Mouse (Mus musculus) testis, adult 2 months (tissue): ENCODE results near the gene Rtf2. TPM values are rescaled to one million over a fixed set of nuclear protein-coding genes. Genes with fewer than 3 reads are reported as not detected.

Source experiments
- H3K27ac ChIP-seq: fragments of 200-500 bp; 2 replicates; pipeline ENCODE4 v1.5.1; 2012; ENCODE audit warnings: low read depth, low read length; ENCODE audit not compliant: control insufficient read depth, insufficient read depth
- H3K27me3 ChIP-seq: fragments of 200-500 bp; 2 replicates; pipeline ENCODE4 v1.6.1; 2012; ENCODE audit warnings: mild to moderate bottlenecking, low read length, moderate library complexity; ENCODE audit not compliant: control insufficient read depth, insufficient read depth
- H3K36me3 ChIP-seq: fragments of 200-500 bp; 2 replicates; pipeline ENCODE4 v1.6.1; 2012; ENCODE audit warnings: mild to moderate bottlenecking, low read length; ENCODE audit not compliant: control insufficient read depth, insufficient read depth
- H3K4me1 ChIP-seq: fragments of 200-500 bp; 2 replicates; pipeline ENCODE4 v1.6.1; 2012; ENCODE audit warnings: low read length; ENCODE audit not compliant: control insufficient read depth, insufficient read depth
- H3K4me3 ChIP-seq: fragments of 200-500 bp; 2 replicates; pipeline ENCODE4 v1.5.1; 2012; ENCODE audit warnings: low read depth, mild to moderate bottlenecking, low read length, moderate library complexity, mixed read lengths; ENCODE audit not compliant: control insufficient read depth
- CTCF ChIP-seq: fragments of 200-500 bp; IDR thresholded peaks from 2 replicates; pipeline ENCODE4 v1.5.1; 2012; ENCODE audit warnings: low read depth, mild to moderate bottlenecking, inconsistent platforms, low read length, moderate library complexity; ENCODE audit not compliant: control insufficient read depth, insufficient read depth, insufficient replicate concordance
- POLR2A ChIP-seq: fragments of 200-500 bp; IDR thresholded peaks from 2 replicates; pipeline ENCODE4 v1.6.1; 2012; ENCODE audit warnings: low read depth, mild to moderate bottlenecking, inconsistent platforms, low read length, moderate library complexity; ENCODE audit not compliant: control insufficient read depth
- polyA plus RNA-seq: library from polyadenylated mRNA; depleted of rRNA; stranded (reverse); fragments of >200 nt; gene quantifications from 2 replicates; pipeline ENCODE4 v1.2.3, GENCODE M21; 2012

Rtf2 gene
- polyA plus RNA-seq, 1 experiment, result 21.9 TPM

GRCm38 (mm10) chr2:172437371-172437952, 2.9 kb upstream of the Rtf2 start:
- Histone ChIP-seq H3K27me3 (no peaks in the 10 kb centered on the region), H3K36me3 (no peaks in the 10 kb centered on the region), H3K4me1 (peaks cover 5% of the 10 kb centered on the region), H3K4me3 (no peak overlapping the region), H3K27ac (no peak overlapping the region)
- TF ChIP-seq POLR2A (no peak), CTCF (no peak)

- Histone ChIP-seq H3K27ac (peak overlapping the region; percentile 81), H3K4me3 (peak overlapping the region; percentile 96), H3K27me3 (no peaks in the 10 kb centered on the region), H3K36me3 (no peaks in the 10 kb centered on the region), H3K4me1 (peaks cover 5% of the 10 kb centered on the region)
- TF ChIP-seq CTCF (no peak), POLR2A (no peak)
These were observed 267 bp downstream of the Rtf2 start for GRCm38 (mm10) chr2:172440640-172441005.

DNA sequence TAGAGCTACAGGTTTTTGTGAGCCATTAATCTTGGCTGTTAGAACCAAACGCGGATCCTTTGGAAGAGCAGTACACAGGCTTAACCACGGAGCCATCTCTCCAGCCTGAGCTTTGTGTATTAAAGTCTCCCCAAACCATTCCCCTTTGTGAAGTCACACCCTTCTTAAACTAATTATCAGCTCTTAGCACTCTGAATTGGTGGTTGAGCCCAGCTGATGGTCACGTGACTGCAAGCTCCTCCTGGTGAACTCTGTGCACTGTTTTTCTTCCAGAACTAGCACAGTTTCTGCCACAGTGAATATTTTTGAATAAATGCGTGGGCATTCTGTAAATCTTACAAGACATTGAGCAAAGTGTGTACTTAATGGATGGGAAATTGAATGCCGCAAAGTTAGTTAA, 820 bp downstream of the Rtf2 start:
- peaks cover 5% of the 10 kb centered on the region for H3K4me1 ChIP-seq
- H3K27ac ChIP-seq, result peak overlapping the region; percentile 81
- H3K4me3 ChIP-seq, result peak overlapping the region; percentile 96
- peaks cover 1% of the 10 kb centered on the region; the same call in 1 of the 2 replicates for H3K36me3 ChIP-seq
- no peaks in the 10 kb centered on the region for H3K27me3 ChIP-seq
- no peak for TF ChIP-seq POLR2A
- no peak for TF ChIP-seq CTCF

DNA sequence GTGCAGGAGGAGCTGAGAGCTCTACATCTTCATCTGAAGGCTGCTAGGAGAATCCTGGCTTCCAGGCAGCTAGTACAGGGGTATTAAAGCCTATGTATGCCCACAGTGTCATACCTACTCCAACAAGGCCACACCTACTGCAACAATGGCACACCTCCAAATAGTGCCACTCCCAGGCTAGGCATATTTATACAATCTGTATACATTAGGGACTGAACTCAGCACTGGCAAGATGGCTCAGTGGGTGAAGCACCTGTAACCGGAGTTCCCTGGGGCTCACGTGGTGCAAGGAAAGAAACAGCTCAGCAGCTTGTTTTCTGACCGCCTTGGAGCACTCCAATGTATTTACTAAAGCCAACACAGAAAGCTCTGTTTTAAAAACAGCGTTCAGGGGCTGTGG, 5.3 kb downstream of the Rtf2 start:
- TF ChIP-seq POLR2A (no peak), CTCF (no peak)
- H3K4me1 ChIP-seq, result peaks cover 5% of the 10 kb centered on the region
- no peaks in the 10 kb centered on the region for H3K27me3 ChIP-seq
- H3K27ac ChIP-seq, result no peak overlapping the region
- H3K4me3 ChIP-seq, result no peak overlapping the region
- peaks cover 8% of the 10 kb centered on the region for H3K36me3 ChIP-seq

DNA sequence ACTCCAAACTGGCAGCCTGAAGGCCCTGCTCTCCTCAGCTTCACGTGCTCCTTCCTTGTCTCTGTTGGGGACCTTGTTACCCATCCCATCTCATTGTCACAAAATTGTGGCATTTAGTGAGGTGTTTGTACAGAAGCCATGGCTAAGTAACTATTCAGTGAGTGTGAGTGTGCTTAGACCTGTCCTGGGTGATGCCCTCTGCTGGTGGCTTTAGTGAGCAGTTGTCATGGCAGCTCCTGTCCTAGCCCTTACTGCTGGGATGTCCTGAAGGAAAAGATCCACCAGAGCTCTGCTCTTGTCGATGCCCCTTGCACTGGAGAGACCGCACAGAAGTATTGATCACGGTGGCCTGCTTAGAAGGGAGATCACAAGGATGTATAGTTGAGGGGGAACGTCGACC, 7.0 kb downstream of the Rtf2 start:
- Histone ChIP-seq H3K36me3 (peaks cover 8% of the 10 kb centered on the region), H3K4me1 (no peaks in the 10 kb centered on the region), H3K27ac (no peak overlapping the region), H3K4me3 (peak overlapping the region; percentile 15; the same call in 1 of the 2 replicates), H3K27me3 (no peaks in the 10 kb centered on the region)
- no peak for TF ChIP-seq POLR2A
- peak; percentile 26; the same call in 1 of the 2 replicates for TF ChIP-seq CTCF

DNA sequence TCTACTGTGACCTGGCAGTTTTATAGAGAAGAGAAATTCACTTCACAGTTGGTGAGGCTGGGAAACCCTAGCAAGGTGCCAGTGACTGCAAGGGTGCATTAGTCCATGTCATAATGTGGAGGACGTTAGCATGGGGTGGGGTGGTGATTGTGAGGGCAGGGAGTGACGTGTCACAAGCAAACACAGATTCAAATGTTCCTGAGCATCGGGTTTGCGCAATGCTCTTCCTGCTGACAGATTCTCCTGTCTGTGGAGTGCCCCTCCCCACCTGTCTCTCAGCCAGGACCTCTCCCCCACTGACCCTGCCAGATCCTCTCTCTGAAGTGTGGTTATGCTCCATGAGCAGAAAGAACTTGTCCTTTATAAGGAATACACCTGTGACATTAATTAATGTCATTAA, 8.0 kb downstream of the Rtf2 start:
- no peak overlapping the region for H3K4me3 ChIP-seq
- H3K36me3 ChIP-seq, result peaks cover 8% of the 10 kb centered on the region
- TF ChIP-seq CTCF (no peak), POLR2A (no peak)
- no peaks in the 10 kb centered on the region for H3K27me3 ChIP-seq
- peak overlapping the region; percentile 49; the same call in 1 of the 2 replicates for H3K27ac ChIP-seq
- no peaks in the 10 kb centered on the region for H3K4me1 ChIP-seq

- no peaks in the 10 kb centered on the region for H3K27me3 ChIP-seq
- H3K4me1 ChIP-seq, result no peaks in the 10 kb centered on the region
- H3K4me3 ChIP-seq, result no peak overlapping the region
- TF ChIP-seq CTCF, result no peak
- TF ChIP-seq POLR2A, result no peak
- no peak overlapping the region for H3K27ac ChIP-seq
- H3K36me3 ChIP-seq, result peaks cover 8% of the 10 kb centered on the region
These were observed 10.3 kb downstream of the Rtf2 start for GRCm38 (mm10) chr2:172450640-172451039.
